In genomic region chr7:78724591-78724990, GRCm38 (mm10) we compare ENCODE assay signal across 21 mouse cellular contexts. TPM values are rescaled to one million over a fixed set of nuclear protein-coding genes. Genes with fewer than 3 reads are reported as not detected.
DNase-seq lines count a peak whose midpoint lies in the region; ATAC-seq lines count a peak whose summit lies in the region.
"Had no signal": no experiment of that assay in that cellular context is flagged by ENCODE, and none has a peak within 500 bp of the region (broad histone marks: within the 10 kb centered on the region; RNA-seq: fewer than 3 reads in every experiment).

No protein-coding gene starts in this region.

- ATAC-seq in activated CD4-positive, CD25-positive, alpha-beta regulatory T cell, adult 4 months: peak; percentile 62
- ATAC-seq in cerebellum, adult (ENCODE audit: insufficient number of reproducible peaks, low FRiP score, low TSS enrichment): no peak
- ATAC-seq: liver, embryonic 12.5 days; liver, postnatal 0 days; midbrain, embryonic 13.5 days had no signal

- DNase-seq in CD4-positive, CD25-positive, alpha-beta regulatory T cell, adult 2 months (ENCODE audit: low read depth, low spot score): peak; percentile 66
- DNase-seq in thymus, adult 18-20 months: peak; percentile 50 to 75
- DNase-seq in thymus, postnatal 25 days: peak; percentile 71
- DNase-seq in cerebellum, adult 8-10 months: no peak
- DNase-seq in left cerebral cortex, adult 11 months (ENCODE audit: low spot score): no peak
- DNase-seq: adrenal gland, postnatal 25 days; cerebellum, adult 18-20 months; cerebellum, postnatal 14 days; gastrocnemius, postnatal 25 days; kidney, adult 11 months; kidney, postnatal 25 days; left cerebral cortex, postnatal 4 days; liver, postnatal 0 days; lung, postnatal 36 days; right cerebral cortex, adult 18-20 months; spleen, adult 18-20 months had no signal

RNA-seq across cellular contexts. Expression of gene Ntrk3, which starts 13.2 kb away (rescaled TPM):
- polyA plus RNA-seq in activated CD4-positive, CD25-positive, alpha-beta regulatory T cell, adult 4 months (2017; shearing (Covaris generic)): 10 to 100 TPM in 1 of 2 experiments, 1 to 10 TPM in 1; 10.0 to 10.3 TPM
- polyA plus RNA-seq: G1E had no signal

RNA-seq across cellular contexts. Expression of gene Mrps11, which starts 58.3 kb away (rescaled TPM):
- polyA plus RNA-seq in activated CD4-positive, CD25-positive, alpha-beta regulatory T cell, adult 4 months (2017; shearing (Covaris generic)): 10 to 100 TPM; 61.1 TPM

RNA-seq across cellular contexts. Expression of gene Mrpl46, which starts 58.7 kb away (rescaled TPM):
- 10 to 100 TPM; 70.4 to 78.9 TPM for polyA plus RNA-seq in activated CD4-positive, CD25-positive, alpha-beta regulatory T cell, adult 4 months (2017; shearing (Covaris generic))

Comparison
In these comparisons a context has a peak if more than half of its experiments do, and no peak if none do; other contexts are left out.
1. DNase-seq: peak in CD4-positive, CD25-positive, alpha-beta regulatory T cell, adult 2 months (single experiment), thymus, adult 18-20 months (2 of 2) and thymus, postnatal 25 days (single experiment); none in cerebellum, adult 8-10 months (single experiment) and left cerebral cortex, adult 11 months (single experiment).